Mouse (Mus musculus) CH12.LX (cell line): ENCODE measurements around the gene Mroh8. TPM values are rescaled to one million over a fixed set of nuclear protein-coding genes. Genes with fewer than 3 reads are reported as not detected.

Experiments used
- DNase-seq: peaks from one replicate; pipeline ENCODE4 v3.0.0-alpha.2; 2013; ENCODE audit errors: extremely low read depth
- H3K27ac ChIP-seq: 2 replicates; pipeline ENCODE4 v1.5.1; 2012; ENCODE audit warnings: low read depth, mild to moderate bottlenecking, control low read depth, moderate library complexity; ENCODE audit not compliant: insufficient read depth
- H3K27me3 ChIP-seq: replicated peaks from 2 replicates; pipeline ENCODE3; 2012; ENCODE audit warnings: inconsistent platforms
- H3K36me3 ChIP-seq, 2 experiments: replicated peaks in 1 of 2; 2 replicates each; pipeline versions ENCODE3 to v1.6.1; 2012; ENCODE audit warnings: inconsistent platforms in 1 of 2, low read length in 1 of 2, mild to moderate bottlenecking in 1 of 2, mixed read lengths in 1 of 2, moderate library complexity in 1 of 2; ENCODE audit not compliant: control insufficient read depth in 1 of 2, insufficient read depth in 1 of 2
- H3K4me1 ChIP-seq, 2 experiments: 2 replicates each; pipeline ENCODE4 v1.6.1; 2012; ENCODE audit warnings: inconsistent platforms in 1 of 2, moderate library complexity in 1 of 2; ENCODE audit not compliant: insufficient read depth in 2 of 2, control insufficient read depth in 1 of 2
- H3K4me2 ChIP-seq: 2 replicates; pipeline ENCODE4 v1.6.1; 2012; ENCODE audit warnings: low read depth, mild to moderate bottlenecking, control low read depth; ENCODE audit not compliant: poor library complexity, insufficient read depth, severe bottlenecking
- H3K4me3 ChIP-seq, 3 experiments: fragments of 150-350 bp in 1 of 3; sonication (generic) in 1 of 3; replicated peaks in 1 of 3; 2 replicates each; pipeline versions ENCODE3 to v1.5.1; 2011 to 2012; ENCODE audit warnings: low read depth in 2 of 3, low read length in 2 of 3, mild to moderate bottlenecking in 2 of 3, moderate library complexity in 2 of 3, control low read depth in 1 of 3, improper control_type of control experiment in 1 of 3, inconsistent platforms in 1 of 3, mixed read lengths in 1 of 3; ENCODE audit not compliant: poor library complexity in 1 of 3
- H3K79me2 ChIP-seq: replicated peaks from 2 replicates; pipeline ENCODE4 v1.6.1; 2012; ENCODE audit warnings: mild to moderate bottlenecking, moderate library complexity; ENCODE audit not compliant: control insufficient read depth, poor library complexity, insufficient read depth, severe bottlenecking; ENCODE audit errors: extremely low read depth
- H3K9ac ChIP-seq: 2 replicates; pipeline ENCODE4 v1.6.1; 2012; ENCODE audit warnings: low read depth, mild to moderate bottlenecking, control low read depth, moderate library complexity; ENCODE audit not compliant: insufficient read depth
- H3K9me3 ChIP-seq: replicated peaks from 2 replicates; pipeline ENCODE3; 2012; ENCODE audit warnings: low read length, inconsistent platforms, mixed read lengths
- CTCF ChIP-seq, 2 experiments: IDR thresholded peaks in 1 of 2; conservative IDR thresholded peaks in 1 of 2; 2 replicates each; pipeline ENCODE4 v1.5.1; 2011 to 2012; ENCODE audit warnings: low read depth in 2 of 2, low read length in 2 of 2, improper control_type of control experiment in 1 of 2, inconsistent platforms in 1 of 2, mild to moderate bottlenecking in 1 of 2, moderate library complexity in 1 of 2
- E2F4 ChIP-seq: IDR thresholded peaks from 2 replicates; pipeline ENCODE4 v1.6.1; 2011; ENCODE audit warnings: low read depth, low read length, improper control_type of control experiment; ENCODE audit not compliant: insufficient replicate concordance
- ELF1 ChIP-seq: IDR thresholded peaks from 2 replicates; pipeline ENCODE4 v1.6.1; 2014; ENCODE audit warnings: low read depth, mild to moderate bottlenecking, inconsistent platforms, low read length, improper control_type of control experiment
- EP300 ChIP-seq: IDR thresholded peaks from 2 replicates; pipeline ENCODE4 v1.6.1; 2011; ENCODE audit warnings: low read length, improper control_type of control experiment
- ETS1 ChIP-seq: conservative IDR thresholded peaks from 2 replicates; pipeline ENCODE4 v1.6.1; 2012; ENCODE audit warnings: low read depth, mild to moderate bottlenecking, inconsistent platforms, low read length, improper control_type of control experiment, moderate library complexity
- GABPA ChIP-seq: IDR thresholded peaks from 2 replicates; pipeline ENCODE4 v1.6.1; 2012; ENCODE audit warnings: low read depth, low read length, improper control_type of control experiment, inconsistent platforms; ENCODE audit not compliant: insufficient replicate concordance
- HCFC1 ChIP-seq: IDR thresholded peaks from 2 replicates; pipeline ENCODE4 v1.6.1; 2012; ENCODE audit warnings: low read depth, mild to moderate bottlenecking, inconsistent platforms, low read length, improper control_type of control experiment
- IRF4 ChIP-seq: IDR thresholded peaks from 2 replicates; pipeline ENCODE4 v1.6.1; 2014; ENCODE audit warnings: low read depth, mild to moderate bottlenecking, inconsistent platforms, low read length, improper control_type of control experiment
- JUN ChIP-seq: IDR thresholded peaks from 2 replicates; pipeline ENCODE4 v1.6.1; 2011; ENCODE audit warnings: low read depth, mild to moderate bottlenecking, low read length, improper control_type of control experiment, moderate library complexity; ENCODE audit not compliant: insufficient read depth
- MAX ChIP-seq: IDR thresholded peaks from 2 replicates; pipeline ENCODE4 v1.6.1; 2011; ENCODE audit warnings: low read length, improper control_type of control experiment
- MAZ ChIP-seq: IDR thresholded peaks from 2 replicates; pipeline ENCODE4 v1.6.1; 2012; ENCODE audit warnings: low read depth, mild to moderate bottlenecking, inconsistent platforms, low read length, improper control_type of control experiment, moderate library complexity
- MEF2A ChIP-seq: IDR thresholded peaks from 2 replicates; pipeline ENCODE4 v1.6.1; 2014; ENCODE audit warnings: low read depth, mild to moderate bottlenecking, inconsistent platforms, low read length, improper control_type of control experiment, borderline replicate concordance
- MXI1 ChIP-seq: IDR thresholded peaks from 2 replicates; pipeline ENCODE4 v1.6.1; 2011; ENCODE audit warnings: mild to moderate bottlenecking, low read depth, low read length, improper control_type of control experiment
- MYC ChIP-seq: IDR thresholded peaks from 2 replicates; pipeline ENCODE4 v1.6.1; 2011; ENCODE audit warnings: low read depth, mild to moderate bottlenecking, improper control_type of control experiment, low read length
- NRF1 ChIP-seq: IDR thresholded peaks from 2 replicates; pipeline ENCODE4 v1.6.1; 2014; ENCODE audit warnings: low read depth, mild to moderate bottlenecking, inconsistent platforms, low read length, improper control_type of control experiment, moderate library complexity
- POLR2A ChIP-seq: IDR thresholded peaks from 2 replicates; pipeline ENCODE4 v1.6.1; 2011; ENCODE audit warnings: low read depth, mild to moderate bottlenecking, improper control_type of control experiment, low read length
- RAD21 ChIP-seq: IDR thresholded peaks from 2 replicates; pipeline ENCODE4 v1.6.1; 2011; ENCODE audit warnings: low read depth, mild to moderate bottlenecking, low read length, improper control_type of control experiment, moderate library complexity
- RCOR1 ChIP-seq: conservative IDR thresholded peaks from 2 replicates; pipeline ENCODE4 v1.6.1; 2012; ENCODE audit warnings: low read depth, mild to moderate bottlenecking, inconsistent platforms, low read length, improper control_type of control experiment
- SIN3A ChIP-seq: IDR thresholded peaks from 2 replicates; pipeline ENCODE4 v1.6.1; 2012; ENCODE audit warnings: low read length, improper control_type of control experiment, inconsistent platforms
- SMC3 ChIP-seq: IDR thresholded peaks from 2 replicates; pipeline ENCODE4 v1.6.1; 2011; ENCODE audit warnings: low read depth, low read length, improper control_type of control experiment
- TCF12 ChIP-seq: IDR thresholded peaks from 2 replicates; pipeline ENCODE4 v1.6.1; 2014; ENCODE audit warnings: low read depth, mild to moderate bottlenecking, inconsistent platforms, low read length, improper control_type of control experiment
- USF1 ChIP-seq: IDR thresholded peaks from 2 replicates; pipeline ENCODE4 v1.6.1; 2014; ENCODE audit warnings: low read depth, mild to moderate bottlenecking, inconsistent platforms, low read length, improper control_type of control experiment
- ZKSCAN1 ChIP-seq: IDR thresholded peaks from 2 replicates; pipeline ENCODE4 v1.6.1; 2012; ENCODE audit warnings: low read depth, inconsistent platforms, low read length, improper control_type of control experiment, borderline replicate concordance
- ZMIZ1 ChIP-seq: IDR thresholded peaks from 2 replicates; pipeline ENCODE4 v1.6.1; 2012; ENCODE audit warnings: low read depth, mild to moderate bottlenecking, inconsistent platforms, low read length, improper control_type of control experiment
- dilution Hi-C: fragments of 300-500 bp; cut with MboI; formaldehyde crosslinking; loops from 2 replicates; pipeline ENCODE4 v1.14.3; 2020; ENCODE audit warnings: low sequenced_read_pairs; ENCODE audit not compliant: extremely low pct_unique_long_range_greater_than_20kb, extremely low pct_ligation_motif_present
- in situ Hi-C: fragments of 300-500 bp; cut with MboI; formaldehyde crosslinking; loops from 3 replicates; pipeline ENCODE4 v1.14.3; 2019; ENCODE audit warnings: low sequenced_read_pairs, low pct_ligation_motif_present, low pct_unique_long_range_greater_than_20kb, mixed read lengths
- polyA plus RNA-seq: library from polyadenylated mRNA; unstranded; fragments of >175 nt; gene quantifications from 2 replicates; pipeline ENCODE4 v1.2.1, GENCODE M21; 2012; ENCODE audit warnings: low read depth; ENCODE audit not compliant: insufficient read length
- total RNA-seq, 2 experiments: library from RNA; depleted of rRNA; stranded (reverse); fragments of 300-350 nt in 1 of 2; fragments of >200 nt in 1 of 2; gene quantifications; 2 replicates each; pipeline ENCODE4 v1.2.3; 2012 to 2014

The Mroh8 gene
- total and polyA plus RNA-seq, 3 experiments, result 0.25 to 0.41 TPM; not detected in 1

DNA sequence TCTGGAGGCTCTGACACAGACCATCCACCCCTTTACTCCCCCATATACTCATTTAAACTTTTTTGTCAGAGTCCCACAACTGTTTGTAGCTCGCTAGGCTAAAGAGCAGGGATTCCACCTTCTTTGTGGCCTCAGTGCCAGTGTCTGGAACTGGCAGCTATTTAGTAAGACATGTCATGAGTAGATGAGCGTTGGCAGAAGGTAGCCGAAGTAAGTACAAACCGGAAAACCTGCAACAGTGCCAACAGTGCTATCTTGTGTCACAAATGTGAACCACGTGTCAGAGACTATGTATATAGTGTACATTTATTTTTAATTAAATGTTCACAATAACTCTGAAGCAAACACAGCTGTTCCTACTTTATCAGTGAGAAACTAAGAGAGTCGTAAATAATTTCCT lies 15.5 kb downstream of the Mroh8 start:
- Histone ChIP-seq H3K4me3 (no peak overlapping the region), H3K9me3 (no peaks in the 10 kb centered on the region), H3K36me3 (no peaks in the 10 kb centered on the region), H3K79me2 (no peaks in the 10 kb centered on the region), H3K4me1 (peaks cover 2 to 17% of the 10 kb centered on the region in 2 experiments; a peak in 2 of 4 replicates), H3K27me3 (no peaks in the 10 kb centered on the region), H3K27ac (no peak overlapping the region), H3K9ac (no peak overlapping the region), H3K4me2 (no peak overlapping the region)
- DNase-seq, result no peak
- in situ Hi-C loops, result loop anchor here (10.0 kb wide), 1 partner anchor 49 kb away; no protein-coding TSS in a partner anchor
- no peak for TF ChIP-seq MYC
- no peak for TF ChIP-seq RAD21
- no peak for TF ChIP-seq MAX
- TF ChIP-seq MEF2A, result no peak
- no peak for TF ChIP-seq E2F4
- TF ChIP-seq ZMIZ1, result no peak
- dilution Hi-C loops, result no loop called here

- Histone ChIP-seq H3K4me3 (peak overlapping the region in 1 of 3 experiments; percentile 6), H3K79me2 (no peaks in the 10 kb centered on the region), H3K4me1 (peaks cover 2 to 17% of the 10 kb centered on the region in 2 experiments; a peak in 2 of 4 replicates), H3K9me3 (no peaks in the 10 kb centered on the region), H3K4me2 (peak overlapping the region; percentile 91), H3K27me3 (no peaks in the 10 kb centered on the region), H3K27ac (no peak overlapping the region), H3K9ac (peak overlapping the region; percentile 70; the same call in 1 of the 2 replicates), H3K36me3 (no peaks in the 10 kb centered on the region)
- DNase-seq, result no peak
- TF ChIP-seq RCOR1 (no peak), ELF1 (no peak), IRF4 (no peak), HCFC1 (no peak)
- dilution Hi-C loops, result no loop called here
- in situ Hi-C loops, result loop anchor here (10.0 kb wide), 1 partner anchor 48 kb away; no protein-coding TSS in a partner anchor
Observed at GRCm38 (mm10) chr2:157263101-157263500, 16.2 kb downstream of the Mroh8 start.

- peak overlapping the region; percentile 91 for H3K4me2 ChIP-seq
- peak overlapping the region; percentile 70 for H3K9ac ChIP-seq
- no peak overlapping the region for H3K27ac ChIP-seq
- peaks cover 2 to 17% of the 10 kb centered on the region in 2 experiments; a peak in 2 of 4 replicates for H3K4me1 ChIP-seq
- in situ Hi-C loops (loop anchor here (10.0 kb wide), 1 partner anchor 48 kb away; no protein-coding TSS in a partner anchor), dilution Hi-C loops (no loop called here)
- DNase-seq, result peak; percentile 58
- no peaks in the 10 kb centered on the region for H3K9me3 ChIP-seq
- H3K79me2 ChIP-seq, result no peaks in the 10 kb centered on the region
- peak overlapping the region in 2 of 3 experiments; percentile 6 to 38 for H3K4me3 ChIP-seq
- no peaks in the 10 kb centered on the region for H3K27me3 ChIP-seq
- no peaks in the 10 kb centered on the region for H3K36me3 ChIP-seq
- peak; percentile 64 for TF ChIP-seq MXI1
- TF ChIP-seq EP300, result no peak; the same call in 1 of the 2 replicates
- 0 out of 2 replicates have a peak, but pooled peaks have one; percentile 30 for TF ChIP-seq POLR2A
- peak; percentile 88 for TF ChIP-seq IRF4
- TF ChIP-seq ZMIZ1, result no peak
- no peak for TF ChIP-seq NRF1
- TF ChIP-seq CTCF (conservative IDR thresholded peaks at IDR 0.05 in 1 of 2, IDR thresholded peaks at IDR 0.05 in 1 of 2; ENCODE audit: low read depth in 2 of 2, low read length in 2 of 2), result no peak
- TF ChIP-seq SMC3, result no peak
- no peak for TF ChIP-seq HCFC1
- peak; percentile 48; the same call in 1 of the 2 replicates for TF ChIP-seq MAZ
- no peak for TF ChIP-seq E2F4
- no peak for TF ChIP-seq RCOR1
- TF ChIP-seq ZKSCAN1, result no peak
- TF ChIP-seq JUN, result 0 out of 2 replicates have a peak, but pooled peaks have one; percentile 2
- TF ChIP-seq USF1, result no peak
- no peak for TF ChIP-seq TCF12
- TF ChIP-seq ETS1, result no peak; the same call in 1 of the 2 replicates
- 0 out of 2 replicates have a peak, but pooled peaks have one; percentile 8 for TF ChIP-seq MAX
- TF ChIP-seq GABPA, result no peak
- TF ChIP-seq SIN3A, result peak; percentile 50; the same call in 1 of the 2 replicates
- no peak for TF ChIP-seq ELF1
Observed at GRCm38 (mm10) chr2:157262506-157262905, 16.8 kb downstream of the Mroh8 start.
